Mouse (Mus musculus): ENCODE measurements at regions not wholly inside any gene's neighbourhood (a gene's known extent, or its start where the extent isn't known, plus 50 kb on each side); places are given as distances from the start of the nearest gene placed in this dataset.

- DNase-seq (ENCODE audit: low spot score) = no peak
These were observed 66.0 kb downstream of the Amer2 start for GRCm38 (mm10) chr14:60439106-60439505.

- no peak for DNase-seq (ENCODE audit: low spot score)
These were observed 70.9 kb downstream of the Amer2 start for GRCm38 (mm10) chr14:60443821-60444551.

GRCm38 (mm10) chr14:60444552-60444937 lies 71.5 kb downstream of the Amer2 start:
- no peak for DNase-seq (ENCODE audit: low spot score)

GRCm38 (mm10) chr14:60446037-60446436 lies 73.0 kb downstream of the Amer2 start:
- DNase-seq (ENCODE audit: low spot score) = no peak

- no peak for DNase-seq (ENCODE audit: low spot score)
These were observed 78.2 kb downstream of the Amer2 start for GRCm38 (mm10) chr14:60451216-60451615.

- no peak for DNase-seq (ENCODE audit: low spot score)
These were observed 78.6 kb downstream of the Amer2 start for GRCm38 (mm10) chr14:60451684-60452083.

- no peak for DNase-seq (ENCODE audit: low spot score)
These were observed 83.7 kb downstream of the Amer2 start for GRCm38 (mm10) chr14:60456767-60457166.

GRCm38 (mm10) chr14:60484996-60485888 lies 112.2 kb downstream of the Amer2 start:
- DNase-seq (ENCODE audit: low spot score) = peak; percentile 55

- no peak for DNase-seq (ENCODE audit: low spot score)
These were observed 112.8 kb downstream of the Amer2 start for GRCm38 (mm10) chr14:60485889-60486274.

GRCm38 (mm10) chr14:60486278-60486935 lies 113.3 kb downstream of the Amer2 start:
- no peak for DNase-seq (ENCODE audit: low spot score)

GRCm38 (mm10) chr14:60489111-60489510 lies 116.1 kb downstream of the Amer2 start:
- no peak for DNase-seq (ENCODE audit: low spot score)

GRCm38 (mm10) chr14:60490886-60491285 lies 117.8 kb downstream of the Amer2 start:
- no peak for DNase-seq (ENCODE audit: low spot score)

- DNase-seq (ENCODE audit: low spot score) = no peak
These were observed 122.4 kb downstream of the Amer2 start for GRCm38 (mm10) chr14:60495441-60495840.

- DNase-seq (ENCODE audit: low spot score) = no peak
These were observed 129.5 kb downstream of the Amer2 start for GRCm38 (mm10) chr14:60502552-60502951.

- no peak for DNase-seq (ENCODE audit: low spot score)
These were observed 128.7 kb upstream of the Spata13 start for GRCm38 (mm10) chr14:60505066-60505465.

GRCm38 (mm10) chr14:60506296-60506695 lies 127.5 kb upstream of the Spata13 start:
- DNase-seq (ENCODE audit: low spot score) = no peak

GRCm38 (mm10) chr14:60513560-60513959 lies 120.2 kb upstream of the Spata13 start:
- peak; percentile 27 for DNase-seq (ENCODE audit: low spot score)

- no peak for DNase-seq (ENCODE audit: low spot score)
These were observed 118.6 kb upstream of the Spata13 start for GRCm38 (mm10) chr14:60515094-60515786.

GRCm38 (mm10) chr14:60517891-60518290 lies 115.9 kb upstream of the Spata13 start:
- no peak for DNase-seq (ENCODE audit: low spot score)

- DNase-seq (ENCODE audit: low spot score) = no peak
These were observed 110.8 kb upstream of the Spata13 start for GRCm38 (mm10) chr14:60523010-60523409.

GRCm38 (mm10) chr14:60524869-60525268 lies 108.9 kb upstream of the Spata13 start:
- DNase-seq (ENCODE audit: low spot score) = no peak

All from layer of hippocampus, adult 11-12 months (tissue).